ENCODE assay signal across 7 mouse cellular contexts in genomic region chr8:125165505-125166446, GRCm38 (mm10).
A peak's percentile ranks its signal among the peaks of the same experiment; 100 is the strongest.
DNase-seq lines count a peak whose midpoint lies in the region; ATAC-seq lines count a peak whose summit lies in the region.

No protein-coding gene starts in this region.

- H3K27ac ChIP-seq in embryonic facial prominence, embryonic 11.5 days (replicated peaks; ENCODE audit: low read depth, low read length): no peak overlapping the region

- ATAC-seq in embryonic facial prominence, embryonic 11.5 days (replicated peaks; ENCODE audit: insufficient number of reproducible peaks, low FRiP score, low TSS enrichment, low read depth): 0 out of 2 replicates have a peak, but pooled peaks have one; percentile 53

- H3K9me3 ChIP-seq in embryonic facial prominence, embryonic 11.5 days (replicated peaks; ENCODE audit: control insufficient read depth, low read length): no peaks in the 10 kb centered on the region

- no peak overlapping the region for H3K9ac ChIP-seq in embryonic facial prominence, embryonic 11.5 days (replicated peaks; ENCODE audit: low read length)

- no peak overlapping the region for H3K4me3 ChIP-seq in embryonic facial prominence, embryonic 11.5 days (ENCODE audit: low read depth, low read length)

- H3K36me3 ChIP-seq in embryonic facial prominence, embryonic 11.5 days (replicated peaks; ENCODE audit: control insufficient read depth, insufficient read depth, low read depth, low read length): no peaks in the 10 kb centered on the region

- no peaks in the 10 kb centered on the region for H3K4me1 ChIP-seq in embryonic facial prominence, embryonic 11.5 days (ENCODE audit: control insufficient read depth, insufficient read depth, low read length)

- no peaks in the 10 kb centered on the region for H3K27me3 ChIP-seq in embryonic facial prominence, embryonic 11.5 days (ENCODE audit: control insufficient read depth, insufficient read depth, low read length)

- H3K4me2 ChIP-seq in embryonic facial prominence, embryonic 11.5 days (ENCODE audit: low read depth, low read length): no peak overlapping the region

- intact Hi-C loops in heart, postnatal 14 days (cut with DNase I): loop anchor here (5.0 kb wide), 2 partner anchors 33 to 407 kb away; no protein-coding TSS in a partner anchor
- intact Hi-C loops in left cerebral cortex, postnatal 4 days (cut with DNase I): no loop called here

- peak; percentile 41 for DNase-seq in urinary bladder, postnatal 25 days (ENCODE audit: low spot score)
- no peak for DNase-seq in urinary bladder, postnatal 10 days (ENCODE audit: low spot score)
- DNase-seq in adrenal gland, postnatal 4 days (ENCODE audit: low spot score in 2 of 2): peak; percentile 20 to 26
- peak; percentile 67 for DNase-seq in embryonic facial prominence, embryonic 11.5 days (ENCODE audit: low spot score)
- peak; percentile 69 to 79 for DNase-seq in heart, postnatal 14 days
- peak; percentile 48 for DNase-seq in left cerebral cortex, postnatal 4 days
- peak; percentile 59 for DNase-seq in right cerebral cortex, postnatal 14 days

- 63% methylated on average over 11 of the region's 11 CpGs for WGBS in embryonic facial prominence, embryonic 11.5 days
